Mouse (Mus musculus) ES-E14 (cell line): ENCODE measurements at regions not wholly inside any gene's neighbourhood (a gene's known extent, or its start where the extent isn't known, plus 50 kb on each side); places are given as distances from the start of the nearest gene placed in this dataset.

ENCODE experiments used
- CHD2 ChIP-seq: IDR thresholded peaks from 2 replicates; pipeline ENCODE4 v1.6.1; 2014; ENCODE audit warnings: mild to moderate bottlenecking, low read depth, low read length, inconsistent platforms
- MAFK ChIP-seq: IDR thresholded peaks from 2 replicates; pipeline ENCODE4 v1.6.1; 2014; ENCODE audit warnings: mild to moderate bottlenecking, low read depth, low read length, inconsistent platforms; ENCODE audit not compliant: insufficient read depth
- ZC3H11A ChIP-seq: IDR thresholded peaks from 2 replicates; pipeline ENCODE4 v1.6.1; 2012; ENCODE audit warnings: low read depth, mild to moderate bottlenecking, inconsistent platforms, low read length, borderline replicate concordance

DNA sequence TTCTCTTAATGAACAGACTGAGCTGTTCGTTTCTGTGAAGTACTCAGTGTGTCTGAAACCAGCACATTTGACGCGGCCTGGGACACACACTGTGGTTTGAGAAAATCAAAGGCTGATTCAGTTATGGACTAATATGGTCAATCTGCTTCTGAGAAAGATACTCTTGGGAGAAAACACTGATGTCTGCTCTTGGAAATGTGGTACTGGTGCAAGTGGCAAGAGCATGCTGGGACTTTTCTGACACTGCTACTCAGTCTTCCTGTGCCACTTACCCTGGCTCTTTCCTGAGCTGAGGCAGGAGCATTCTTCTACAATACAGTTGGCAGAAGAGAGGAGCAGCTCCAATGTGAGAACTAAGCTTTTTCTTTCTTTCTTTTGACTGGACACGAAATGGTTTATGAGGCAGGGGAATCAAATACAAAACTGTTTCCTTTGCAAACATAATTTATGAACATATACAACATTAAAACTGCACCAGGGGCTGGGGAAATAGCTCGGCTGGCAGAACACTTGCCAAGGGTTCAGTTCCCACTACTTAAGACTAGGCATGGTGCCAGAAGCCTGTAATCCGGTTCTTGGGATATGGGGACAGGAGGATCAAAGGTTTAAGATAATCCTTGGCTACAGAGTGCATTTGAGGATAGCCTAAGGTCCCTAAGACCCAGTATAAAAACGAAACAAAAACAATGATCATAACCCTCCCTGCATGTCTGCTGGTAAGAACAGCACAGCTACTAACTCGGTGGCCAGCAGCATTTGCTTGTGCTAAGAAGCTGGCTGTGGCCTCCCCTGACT lies 173.7 kb upstream of the Klf14 start:
- TF ChIP-seq CHD2 (no peak), MAFK (no peak), ZC3H11A (no peak)
